Mouse (Mus musculus) forebrain, embryonic 14.5 days (tissue): ENCODE measurements around the gene Zfpl1. TPM values are rescaled to one million over a fixed set of nuclear protein-coding genes. Genes with fewer than 3 reads are reported as not detected.
A peak's percentile ranks its signal among the peaks of the same experiment; 100 is the strongest.
"Not testable (repeated sequence)": the region's sequence is repeated elsewhere in the genome, so short reads cannot be mapped to it uniquely, and the experiment has no call there.

Source experiments
- ATAC-seq: fragments of 200-750 bp; cut with Nextera tagmentation; 2 replicates; pipeline ENCODE4 v1.8.0; 2017; ENCODE audit warnings: mild to moderate bottlenecking, moderate library complexity
- DNase-seq: peaks from one replicate; pipeline ENCODE4 v3.0.0-alpha.2; 2015; ENCODE audit warnings: low spot score
- H3K27ac ChIP-seq: fragments of 300-500 bp; sonication (generic); 2 replicates; pipeline ENCODE4 v1.5.1; 2014; ENCODE audit warnings: low read depth, mild to moderate bottlenecking, control low read depth, low read length, moderate library complexity
- H3K27me3 ChIP-seq: fragments of 300-500 bp; sonication (generic); replicated peaks from 2 replicates; pipeline ENCODE4 v1.6.1; 2014; ENCODE audit warnings: low read length, control low read depth, mixed read lengths; ENCODE audit not compliant: control insufficient read depth, insufficient read depth
- H3K36me3 ChIP-seq: fragments of 300-500 bp; sonication (generic); 2 replicates; pipeline ENCODE4 v1.6.1; 2014; ENCODE audit warnings: low read length, control low read depth; ENCODE audit not compliant: control insufficient read depth, insufficient read depth
- H3K4me1 ChIP-seq: fragments of 300-500 bp; sonication (generic); 2 replicates; pipeline ENCODE4 v1.6.1; 2014; ENCODE audit warnings: antibody characterized with exemption, low read length, control low read depth; ENCODE audit not compliant: control insufficient read depth, insufficient read depth
- H3K4me2 ChIP-seq: fragments of 300-500 bp; sonication (generic); 2 replicates; pipeline ENCODE4 v1.6.1; 2014; ENCODE audit warnings: mild to moderate bottlenecking, control low read depth, low read length
- H3K4me3 ChIP-seq: fragments of 300-500 bp; sonication (generic); 2 replicates; pipeline ENCODE4 v1.5.1; 2014; ENCODE audit warnings: low read depth, low read length, control low read depth
- H3K9ac ChIP-seq: fragments of 300-500 bp; sonication (generic); 2 replicates; pipeline ENCODE4 v1.6.1; 2014; ENCODE audit warnings: mild to moderate bottlenecking, low read length, control low read depth, moderate library complexity
- H3K9me3 ChIP-seq: fragments of 300-500 bp; sonication (generic); replicated peaks from 2 replicates; pipeline ENCODE4 v1.6.1; 2016; ENCODE audit warnings: low read length, control low read depth, mixed read lengths; ENCODE audit not compliant: control insufficient read depth
- WGBS: fragments of 180-500 bp; shearing (Covaris S2); extraction: QIAGEN DNeasy Blood & Tissue Kit; methylation state at CpG from one replicate; pipeline ENCODE4 v1.1.7; 2014; 5-methylcytosine and 5-hydroxymethylcytosine counted together
- polyA plus RNA-seq: library from polyadenylated mRNA; unstranded; fragments of >200 nt; fragmentation: Nextera tagmentation; extraction: Ambion mirVana; gene quantifications from 2 replicates; pipeline ENCODE4 v1.2.1, GENCODE M21; 2014

Gene Zfpl1
- polyA plus RNA-seq, 1 experiment from 2014 or later, result 87.2 TPM

DNA sequence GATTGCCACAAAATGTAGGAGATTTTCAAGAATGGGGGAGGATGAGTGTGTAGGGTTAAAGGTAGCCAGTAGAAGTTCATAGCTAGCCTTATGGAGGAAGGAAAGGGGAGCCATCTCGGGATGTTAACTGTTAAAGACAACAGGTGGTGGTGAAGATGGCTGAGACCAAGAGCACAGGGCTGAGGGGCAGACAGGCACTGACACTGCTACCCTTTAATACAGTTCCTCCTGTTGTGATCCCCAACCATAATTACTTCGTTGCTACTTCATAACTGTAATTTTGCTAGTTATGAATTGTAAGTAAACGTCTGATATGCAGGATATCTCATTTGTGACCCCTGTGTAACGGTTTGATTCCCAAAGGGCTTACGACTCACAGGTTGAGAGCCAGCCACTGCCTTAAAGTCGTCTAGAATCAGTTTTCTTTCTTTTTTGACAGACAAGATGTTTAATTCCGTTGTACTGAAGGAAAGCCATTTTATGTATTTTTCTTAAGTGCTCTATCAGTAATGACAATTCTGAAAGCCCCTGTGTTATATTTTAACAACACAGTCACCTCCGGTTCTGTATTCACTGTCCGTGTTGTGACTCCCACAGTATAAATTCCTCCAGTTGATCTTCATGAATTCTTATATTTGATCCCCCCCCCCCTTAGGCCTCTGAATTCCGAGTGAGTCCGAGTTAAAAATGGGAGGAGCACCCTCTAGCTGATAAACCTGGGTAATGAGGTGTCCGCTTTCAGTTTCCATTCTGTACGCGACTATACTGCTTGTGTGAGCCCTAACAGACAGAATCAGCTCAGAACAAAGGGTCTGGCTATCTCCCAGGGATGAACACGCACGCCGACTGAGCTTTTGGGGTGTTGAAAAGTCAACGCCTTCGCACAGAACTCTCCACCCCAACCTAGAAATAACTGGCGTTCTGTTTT, 39.1 kb downstream of the Zfpl1 start:
- Histone ChIP-seq H3K27me3 (no peaks in the 10 kb centered on the region), H3K9me3 (no peaks in the 10 kb centered on the region), H3K4me3 (peak overlapping the region; percentile 96), H3K4me2 (peak overlapping the region; percentile 90), H3K36me3 (peaks cover 26% of the 10 kb centered on the region), H3K4me1 (peaks cover 15% of the 10 kb centered on the region), H3K9ac (peak overlapping the region; percentile 84), H3K27ac (peak overlapping the region; percentile 99)
- DNase-seq, result peak; percentile 75
- WGBS, result 23% methylated on average over 20 of the region's 20 CpGs
- ATAC-seq, result peak; percentile 35

DNA sequence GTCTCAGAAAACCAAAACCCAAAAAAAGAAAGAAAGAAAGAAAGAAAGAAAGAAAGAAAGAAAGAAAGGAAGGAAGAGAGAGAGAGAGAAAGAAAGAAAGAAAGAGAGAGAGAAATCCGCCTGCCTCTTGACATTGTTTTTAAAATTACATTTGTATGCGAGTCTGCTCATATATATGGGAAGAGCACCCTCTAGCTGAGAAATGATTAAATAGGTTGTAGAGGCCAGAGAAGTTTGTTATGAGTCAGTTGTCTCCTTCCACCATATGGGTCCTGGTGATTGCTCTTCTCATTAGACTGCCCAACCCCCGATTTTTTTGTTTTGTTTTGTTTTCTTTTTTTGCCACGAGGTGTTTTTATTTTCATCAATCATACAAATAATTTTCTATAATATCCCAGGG, 40.7 kb downstream of the Zfpl1 start:
- DNase-seq, result peak; percentile 71
- H3K27ac ChIP-seq, ATAC-seq, H3K4me2 ChIP-seq, H3K27me3 ChIP-seq, H3K4me3 ChIP-seq, H3K9ac ChIP-seq, H3K9me3 ChIP-seq: not testable (repeated sequence)
- Histone ChIP-seq H3K36me3 (peaks cover 11% of the 10 kb centered on the region), H3K4me1 (peaks cover 15% of the 10 kb centered on the region)
- 72% methylated on average over 4 of the region's 4 CpGs for WGBS

DNA sequence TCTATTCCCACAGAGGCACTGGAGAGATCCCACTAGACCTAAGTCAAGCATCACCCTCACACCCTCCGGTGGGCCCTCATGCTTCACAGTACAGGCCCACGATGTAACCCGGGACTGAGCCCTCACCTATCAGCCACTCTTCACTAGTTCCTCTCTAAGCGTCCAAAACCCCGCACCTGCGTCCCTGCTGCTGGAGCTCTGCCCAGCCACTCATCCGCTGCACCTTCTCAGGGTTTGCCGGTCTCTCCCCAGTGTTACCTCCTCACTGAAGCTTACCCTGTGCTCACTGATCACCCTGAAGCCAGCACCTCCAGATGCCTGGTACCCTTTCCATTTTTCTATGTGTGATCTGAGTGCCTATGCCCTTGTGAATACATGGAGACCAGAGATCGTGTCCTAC, 42.5 kb downstream of the Zfpl1 start:
- ATAC-seq, result no peak
- Histone ChIP-seq H3K4me2 (no peak overlapping the region), H3K4me3 (no peak overlapping the region), H3K36me3 (no peaks in the 10 kb centered on the region), H3K4me1 (peaks cover 7% of the 10 kb centered on the region), H3K27me3 (no peaks in the 10 kb centered on the region), H3K9ac (no peak overlapping the region), H3K9me3 (no peaks in the 10 kb centered on the region), H3K27ac (no peak overlapping the region)
- no peak for DNase-seq
- 84% methylated on average over 9 of the region's 9 CpGs for WGBS

DNA sequence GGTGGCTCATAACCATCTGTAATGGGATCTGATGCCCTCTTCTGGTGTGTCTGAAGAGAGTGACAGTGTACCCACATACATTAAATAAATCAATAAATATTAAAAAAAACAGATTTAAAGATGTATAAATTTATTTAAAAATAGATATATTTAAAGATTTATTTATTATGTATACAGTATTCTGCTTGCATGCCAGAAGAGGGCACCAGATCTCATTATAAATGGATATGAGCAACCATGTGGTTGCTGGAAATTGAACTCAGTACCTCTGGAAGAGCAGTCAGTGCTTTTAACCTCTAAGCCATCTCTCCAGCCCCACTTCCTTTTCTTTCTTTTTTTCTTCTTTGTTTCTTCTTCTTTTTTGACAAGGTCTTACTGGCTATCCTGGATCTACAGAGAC, 44.8 kb downstream of the Zfpl1 start:
- H3K9ac ChIP-seq, result no peak overlapping the region
- no peak overlapping the region for H3K4me3 ChIP-seq
- no peak overlapping the region for H3K27ac ChIP-seq
- no peaks in the 10 kb centered on the region for H3K36me3 ChIP-seq
- DNase-seq, result no peak
- no peaks in the 10 kb centered on the region for H3K9me3 ChIP-seq
- ATAC-seq, result no peak
- H3K4me1 ChIP-seq, result no peaks in the 10 kb centered on the region
- no peak overlapping the region for H3K4me2 ChIP-seq
- H3K27me3 ChIP-seq, result no peaks in the 10 kb centered on the region

DNA sequence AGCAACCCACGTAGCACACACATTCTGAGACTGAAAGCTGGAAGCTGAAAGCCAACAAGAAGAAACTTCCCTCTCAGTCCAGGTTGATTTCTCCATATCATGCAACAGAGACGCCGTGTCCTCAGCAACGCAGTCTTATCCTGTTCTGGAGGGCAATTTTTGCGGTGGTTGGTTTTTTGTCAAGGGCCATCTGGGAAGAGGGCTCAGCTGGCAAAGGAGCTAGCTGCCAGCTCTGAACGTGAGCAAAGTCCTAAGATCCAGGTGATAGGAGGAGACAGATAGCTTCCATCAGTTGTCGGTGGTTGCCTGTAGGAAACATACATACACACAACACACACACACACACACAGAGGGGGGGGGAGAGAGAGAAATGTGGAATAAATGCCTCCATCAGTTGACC, 46.4 kb downstream of the Zfpl1 start:
- no peaks in the 10 kb centered on the region for H3K36me3 ChIP-seq
- H3K27me3 ChIP-seq, result no peaks in the 10 kb centered on the region
- no peak overlapping the region for H3K27ac ChIP-seq
- no peak overlapping the region for H3K4me3 ChIP-seq
- WGBS, result 81% methylated on average over 7 of the region's 7 CpGs
- ATAC-seq, result no peak
- no peak for DNase-seq
- no peaks in the 10 kb centered on the region for H3K4me1 ChIP-seq
- no peak overlapping the region for H3K4me2 ChIP-seq
- H3K9ac ChIP-seq, result no peak overlapping the region
- no peaks in the 10 kb centered on the region for H3K9me3 ChIP-seq

DNA sequence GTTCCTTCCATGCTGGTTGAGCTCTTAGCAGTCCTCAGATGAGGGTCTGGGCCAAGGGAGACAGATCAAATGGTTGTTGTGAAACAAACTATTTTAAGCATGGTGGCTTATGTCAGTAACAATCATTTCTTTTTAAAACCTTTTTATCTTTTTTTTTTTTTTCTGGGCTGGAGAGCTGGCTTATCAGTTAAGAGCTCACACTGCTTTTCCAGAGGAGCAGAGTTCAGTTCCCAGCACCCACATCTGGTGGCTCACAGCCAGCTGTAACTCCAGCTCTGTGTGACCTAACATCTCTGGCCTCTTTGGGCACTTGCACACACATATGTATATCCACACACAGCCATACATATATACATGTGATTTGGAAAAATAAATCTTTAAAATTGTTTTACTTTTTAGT, 47.1 kb downstream of the Zfpl1 start:
- ATAC-seq, result no peak
- DNase-seq, result no peak
- Histone ChIP-seq H3K4me1 (no peaks in the 10 kb centered on the region), H3K4me3 (no peak overlapping the region), H3K4me2 (no peak overlapping the region), H3K9ac (no peak overlapping the region), H3K36me3 (no peaks in the 10 kb centered on the region), H3K27ac (no peak overlapping the region), H3K9me3 (no peaks in the 10 kb centered on the region), H3K27me3 (no peaks in the 10 kb centered on the region)

DNA sequence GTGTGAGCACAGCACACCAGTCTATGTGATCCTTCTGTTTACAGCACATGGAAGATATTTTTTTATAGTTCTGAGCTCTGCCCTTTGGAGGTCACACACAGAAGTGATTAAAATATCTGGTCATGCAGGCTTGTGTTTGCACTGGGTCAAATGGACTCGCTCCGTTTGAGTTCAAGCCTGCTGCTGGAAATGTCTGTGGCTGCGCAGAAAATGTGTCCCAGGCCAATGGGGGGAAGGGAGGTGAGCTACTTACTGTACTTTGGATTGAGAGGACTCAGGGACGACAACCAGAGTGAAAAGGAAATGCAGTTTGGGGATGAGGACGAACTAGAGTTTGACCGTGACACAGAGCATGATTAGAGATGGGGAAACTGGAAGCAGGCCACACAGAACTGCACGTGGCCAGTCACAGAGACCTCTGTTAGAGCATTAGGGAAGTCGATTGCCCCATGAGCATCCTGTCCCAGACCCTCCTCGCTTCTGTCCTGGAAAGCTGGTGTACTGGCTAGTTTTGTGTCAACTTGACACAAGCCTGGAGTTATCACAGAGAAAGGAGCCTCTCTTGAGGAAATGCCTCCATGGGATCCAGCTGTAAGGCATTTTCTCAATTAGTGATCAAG, 48.7 kb downstream of the Zfpl1 start:
- Histone ChIP-seq H3K27ac (no peak overlapping the region), H3K4me3 (no peak overlapping the region), H3K4me2 (no peak overlapping the region), H3K27me3 (no peaks in the 10 kb centered on the region), H3K9ac (no peak overlapping the region), H3K9me3 (no peaks in the 10 kb centered on the region), H3K4me1 (no peaks in the 10 kb centered on the region), H3K36me3 (no peaks in the 10 kb centered on the region)
- DNase-seq, result no peak
- 81% methylated on average over 9 of the region's 9 CpGs for WGBS
- no peak for ATAC-seq
